Mouse (Mus musculus): ENCODE measurements around the gene Zfp592.

Gene Zfp592

DNA sequence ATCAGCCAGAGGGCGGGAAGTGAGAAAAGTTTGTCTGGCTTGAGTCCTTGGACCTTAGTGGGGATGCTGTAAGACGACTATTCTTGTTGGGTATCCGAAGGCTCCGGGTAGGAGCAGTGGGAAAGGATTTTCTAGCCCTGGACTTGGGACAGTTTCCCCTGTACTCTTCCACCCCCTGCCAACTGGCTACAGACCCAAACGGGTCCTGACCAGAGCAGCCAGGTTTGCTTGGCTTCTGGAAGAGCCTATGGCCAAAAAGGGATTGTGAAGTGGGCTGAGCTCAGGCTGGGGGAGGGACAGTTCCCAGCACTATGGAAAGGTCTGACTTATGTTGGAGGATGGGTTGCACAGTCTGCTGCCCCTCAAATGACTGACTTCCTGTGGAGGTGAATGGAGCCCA lies 65.9 kb downstream of the Zfp592 start:
- no peak for DNase-seq

DNA sequence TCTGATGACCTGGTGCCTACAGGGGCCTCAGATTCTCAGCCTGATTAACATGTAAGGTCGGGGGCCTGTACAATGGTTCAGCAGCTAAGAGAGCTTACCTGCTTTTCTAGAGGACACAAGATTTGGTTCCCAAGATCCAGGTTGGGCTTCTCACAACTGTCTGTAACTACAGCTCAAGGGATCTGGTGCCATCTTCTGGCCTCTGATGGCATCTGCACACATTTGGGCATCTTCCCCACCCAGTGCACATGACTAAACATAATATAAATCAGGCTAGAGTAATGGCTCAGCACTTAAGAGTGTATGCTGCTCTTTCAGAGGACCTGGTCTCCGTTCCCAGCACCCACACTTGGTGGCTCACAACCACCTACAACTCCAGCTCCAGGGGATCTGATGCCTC lies 67.4 kb downstream of the Zfp592 start:
- DNase-seq: peak in 1 of 2 experiments; percentile 37

DNA sequence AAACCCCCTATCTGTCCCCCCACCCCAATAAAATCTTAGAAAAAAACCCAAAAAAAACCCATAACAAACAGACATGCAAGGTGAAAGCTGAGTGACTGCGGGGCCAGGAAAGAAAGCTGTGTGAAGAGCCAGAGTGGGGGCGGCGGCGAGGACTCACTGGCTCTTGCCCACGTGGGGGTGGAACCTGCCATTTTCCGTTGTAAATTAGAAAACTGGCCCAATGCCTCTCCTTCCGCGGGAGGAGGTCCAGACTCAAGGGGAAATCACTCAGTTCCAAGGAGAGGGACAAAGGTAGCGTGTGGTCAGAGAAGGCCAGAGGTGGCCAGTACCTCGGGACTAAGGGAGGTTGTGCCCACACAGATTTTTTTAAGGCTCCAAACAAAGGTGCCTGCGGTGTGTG lies 68.5 kb downstream of the Zfp592 start:
- no peak for DNase-seq

DNA sequence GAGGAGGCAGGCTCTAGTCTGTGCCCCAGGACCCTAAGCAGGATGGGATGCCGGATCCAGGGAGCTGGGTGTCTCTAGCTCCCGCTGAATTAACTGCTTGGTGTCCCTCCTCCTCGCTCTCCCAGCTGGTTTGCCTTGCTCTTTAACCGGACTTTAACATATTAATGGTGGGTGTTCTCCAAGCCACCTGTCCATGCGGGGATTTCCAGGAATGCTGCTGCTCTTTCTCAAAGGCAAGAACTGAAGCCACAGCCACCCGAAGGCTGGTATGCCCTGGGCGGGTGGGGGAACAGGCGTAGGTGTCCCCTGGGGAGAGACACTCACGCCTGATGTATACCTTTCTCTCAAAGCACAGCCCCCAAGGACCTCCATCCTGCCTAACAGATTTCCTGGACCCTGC lies 69.9 kb downstream of the Zfp592 start:
- no peak for DNase-seq

DNA sequence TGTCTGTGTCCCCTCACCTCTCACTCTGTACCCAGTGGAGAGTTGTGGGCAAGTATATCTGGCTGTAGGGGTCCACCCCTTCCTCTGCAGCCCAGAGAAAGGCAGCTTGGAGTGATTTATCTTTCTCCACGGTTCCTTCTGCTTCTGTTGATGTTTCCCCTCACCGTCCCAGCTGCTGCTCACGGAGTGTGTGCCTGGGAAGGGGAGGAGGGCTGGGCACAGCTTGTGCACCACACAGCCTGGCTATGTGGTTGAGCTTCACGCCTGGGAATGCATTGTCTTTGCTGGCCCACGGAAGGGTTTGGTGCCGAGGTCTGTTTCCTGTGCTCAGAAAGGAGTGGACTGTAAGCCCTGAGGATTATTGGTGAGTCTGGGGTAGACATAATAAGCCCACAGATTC lies 73.2 kb downstream of the Zfp592 start:
- no peak for DNase-seq

DNA sequence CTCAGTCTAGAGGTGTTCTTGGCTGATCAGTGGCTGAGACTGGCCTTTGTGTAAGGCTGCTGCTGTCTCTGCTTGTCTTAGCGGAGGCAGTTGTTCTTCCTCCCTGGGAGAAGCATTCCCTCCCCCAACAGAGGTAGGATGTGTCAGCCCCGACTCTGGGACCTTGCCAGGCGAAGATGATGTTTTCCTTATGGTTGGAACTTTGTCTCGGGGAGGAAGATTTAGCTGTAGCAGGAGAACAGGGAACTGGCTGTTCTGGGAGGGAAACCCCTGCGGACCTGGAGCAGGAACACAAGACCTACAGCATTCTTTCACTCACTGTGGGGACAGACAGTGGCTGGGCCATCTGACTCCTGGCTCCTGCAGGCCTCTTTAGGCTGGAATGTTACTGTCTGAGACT lies 79.0 kb downstream of the Zfp592 start:
- no peak for DNase-seq

DNA sequence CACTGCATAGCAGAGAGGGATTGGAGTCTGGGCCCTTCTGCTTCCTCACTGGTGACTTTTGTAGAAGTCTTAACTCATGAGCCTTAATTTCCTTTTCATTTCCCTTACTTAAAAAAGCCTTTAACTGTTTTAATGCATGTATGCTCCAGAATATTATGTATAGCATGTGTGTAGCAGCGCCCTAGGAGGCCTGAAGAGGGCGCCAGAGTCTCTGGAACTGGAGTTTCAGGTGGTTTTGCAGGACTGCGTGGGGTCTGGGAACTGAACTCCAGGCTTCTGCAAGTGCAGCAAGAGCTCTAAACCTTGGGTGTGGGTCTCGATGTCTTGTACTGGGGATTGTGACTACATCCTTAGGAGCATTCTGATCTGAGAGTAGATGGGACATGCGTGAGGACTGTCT lies 79.8 kb downstream of the Zfp592 start:
- DNase-seq: no peak

DNA sequence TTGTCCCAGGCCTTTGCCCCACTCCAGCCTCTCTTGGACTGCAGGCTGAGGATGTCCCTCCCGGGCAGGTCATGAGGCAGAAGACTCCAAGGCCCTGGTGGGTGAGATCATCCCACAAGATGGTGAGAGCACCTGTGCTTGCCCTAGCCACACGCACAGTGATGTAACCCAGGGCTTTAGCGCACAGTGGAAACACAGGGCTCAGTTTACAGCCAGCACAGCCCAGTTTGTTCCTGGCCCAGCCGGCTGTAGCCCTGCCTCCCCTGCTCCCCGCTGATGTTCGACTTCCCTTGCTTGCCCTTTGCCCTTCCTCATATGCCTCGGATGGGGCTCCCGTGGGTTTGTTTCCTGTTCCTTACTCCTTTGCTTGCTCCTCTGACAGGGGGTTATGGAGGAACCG lies 81.1 kb downstream of the Zfp592 start:
- DNase-seq: no peak

DNA sequence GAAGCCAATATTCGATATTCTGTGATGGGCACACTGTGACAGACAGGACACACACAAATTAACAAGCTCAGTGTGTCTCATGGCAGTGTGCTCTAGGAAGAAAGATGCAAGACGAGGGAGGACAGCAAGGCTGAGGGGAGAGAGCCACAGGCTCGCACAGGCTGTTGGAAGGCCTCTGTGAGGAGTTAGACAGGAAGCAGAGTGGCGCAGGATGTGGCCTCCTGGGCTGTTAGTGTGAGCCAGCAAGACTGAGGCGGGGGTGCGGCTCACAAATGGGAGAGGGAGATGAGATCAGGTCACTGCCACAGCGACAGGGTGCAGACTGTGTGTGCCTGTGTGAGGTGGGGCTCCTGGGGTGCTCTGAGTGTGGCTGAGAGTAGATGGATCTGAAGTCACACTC lies 81.8 kb downstream of the Zfp592 start:
- peak in 1 of 2 experiments; percentile 9 for DNase-seq

DNA sequence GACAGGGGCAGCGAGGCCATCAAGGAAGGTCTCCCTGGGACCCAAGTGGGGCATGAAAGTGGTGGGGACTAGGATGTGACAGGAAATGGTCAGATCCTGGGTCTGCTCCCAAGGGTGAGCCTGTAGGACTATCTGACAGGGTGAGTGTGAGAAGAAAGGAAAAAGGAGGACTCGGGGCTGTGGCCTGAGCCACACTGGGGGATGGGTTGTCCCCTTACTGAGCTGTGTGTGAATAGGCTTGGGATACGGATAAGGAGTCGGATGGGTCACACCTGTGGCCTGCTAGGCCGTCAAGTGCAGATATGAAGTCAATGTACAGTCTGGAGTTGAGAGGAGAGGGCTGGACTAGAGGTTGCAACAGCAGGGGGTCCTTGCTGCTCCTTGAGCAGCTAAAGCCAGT lies 82.3 kb downstream of the Zfp592 start:
- DNase-seq: no peak

DNA sequence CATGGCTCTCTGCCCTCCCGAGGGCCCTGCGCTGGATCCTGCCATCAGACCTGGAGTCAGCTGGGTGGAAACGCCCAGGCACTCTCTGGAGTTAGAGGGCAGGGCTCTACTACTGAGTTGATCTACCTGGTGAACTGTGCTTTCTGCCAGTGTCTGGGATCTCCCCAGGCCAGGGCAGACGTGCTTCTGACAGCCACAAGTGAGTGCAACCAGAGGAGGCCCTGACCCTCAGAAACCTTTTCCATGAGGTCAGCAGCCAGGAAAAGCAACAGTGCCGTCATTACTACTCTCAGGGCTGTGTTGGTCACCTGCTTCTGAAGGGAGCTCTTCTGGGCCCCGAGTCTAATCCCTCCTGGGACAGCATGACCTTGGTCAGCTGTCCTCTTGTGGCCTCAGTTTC lies 83.5 kb downstream of the Zfp592 start:
- DNase-seq: no peak

DNA sequence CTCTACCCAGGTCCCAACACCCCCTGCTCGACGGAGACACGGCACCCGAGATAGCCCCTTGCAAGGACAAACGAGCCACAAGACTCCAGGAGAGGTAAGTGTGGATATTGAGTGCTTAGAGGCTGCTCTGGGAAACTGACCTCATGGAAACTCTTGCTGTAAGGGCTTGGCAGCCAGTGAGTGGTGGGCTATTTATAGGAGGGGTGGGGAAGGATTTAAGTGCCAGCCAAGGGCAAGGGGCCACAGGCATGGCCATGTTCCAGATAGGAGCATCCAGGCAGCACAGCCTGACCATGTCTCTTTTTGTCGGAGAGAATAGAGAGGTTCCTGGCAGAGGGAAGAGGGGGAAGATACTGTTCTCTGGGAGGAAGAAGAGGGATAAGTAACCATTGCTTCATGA lies 85.3 kb downstream of the Zfp592 start:
- DNase-seq: no peak

DNA sequence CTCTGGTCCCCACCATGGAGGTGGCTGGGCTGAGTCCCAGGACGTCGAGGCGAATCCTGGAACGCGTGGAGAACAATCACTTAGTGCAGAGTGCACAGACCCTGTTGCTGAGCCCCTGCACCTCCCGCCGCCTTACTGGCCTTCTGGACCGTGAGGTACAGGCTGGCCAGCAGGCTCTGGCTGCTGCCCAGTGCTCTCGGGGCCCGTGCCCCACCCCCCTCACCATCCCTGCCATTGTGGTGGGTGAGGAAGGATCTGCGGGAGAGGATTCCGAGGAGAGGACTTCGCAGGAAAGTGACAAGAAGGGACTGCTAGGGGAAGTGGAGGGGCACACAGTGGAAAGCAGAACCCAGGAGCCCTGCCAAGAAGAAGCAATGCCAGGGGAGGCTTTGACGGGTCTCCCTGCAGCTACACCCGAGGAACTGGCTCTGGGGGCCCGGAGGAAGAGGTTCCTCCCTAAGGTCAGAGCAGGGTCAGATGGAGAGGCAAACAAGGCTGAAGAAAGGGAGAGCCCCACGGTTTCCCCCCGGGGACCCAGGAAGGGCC lies 100.0 kb downstream of the Zfp592 start:
- DNase-seq: no peak

DNA sequence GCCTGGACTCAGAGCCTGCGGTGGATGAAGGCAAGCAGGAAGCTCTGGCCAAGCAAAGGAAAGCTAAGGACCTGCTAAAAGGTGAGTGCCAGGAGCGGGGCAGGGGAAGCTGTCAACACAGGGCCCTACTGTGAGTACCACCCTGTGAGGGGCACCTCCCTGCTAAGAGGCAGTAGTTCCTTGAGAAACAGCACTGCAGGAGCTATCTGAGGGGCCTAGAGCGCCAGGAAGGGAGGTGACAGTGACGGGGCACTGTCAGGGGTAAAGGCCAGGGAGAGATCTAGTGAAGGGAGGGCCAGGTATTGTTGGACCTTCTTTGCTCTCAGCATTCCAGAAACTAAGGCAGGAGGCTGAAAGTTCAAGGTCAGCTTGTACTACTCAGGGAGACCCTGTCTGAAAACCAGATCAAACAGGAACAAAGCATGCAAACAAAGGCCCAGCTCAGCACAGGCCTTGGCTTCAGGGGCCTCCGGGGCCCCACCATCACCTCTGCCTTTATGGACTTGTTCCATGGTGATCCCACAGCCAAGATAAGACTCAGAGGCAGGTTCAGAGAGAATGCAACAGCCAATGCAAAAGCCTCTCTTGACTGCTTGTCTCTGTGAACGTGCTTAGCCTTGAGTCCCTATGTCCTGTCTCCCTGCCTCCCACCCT lies 100.8 kb downstream of the Zfp592 start:
- DNase-seq: no peak

All from spleen, adult 18-20 months (tissue).